Mouse (Mus musculus) brain, embryonic 14.5 days (tissue): Measurements from ENCODE around the gene Slitrk3.

ENCODE experiments used
- CTCF ChIP-seq: fragments of 200-500 bp; IDR thresholded peaks from 2 replicates; pipeline ENCODE4 v1.5.1; 2012; ENCODE audit warnings: inconsistent platforms, mild to moderate bottlenecking, moderate library complexity, borderline replicate concordance; ENCODE audit not compliant: insufficient read depth, insufficient read length; ENCODE audit errors: extremely low read depth
- POLR2A ChIP-seq: fragments of 200-500 bp; IDR thresholded peaks from 2 replicates; pipeline ENCODE4 v1.6.1; 2012; ENCODE audit warnings: mild to moderate bottlenecking, inconsistent platforms, borderline replicate concordance; ENCODE audit not compliant: poor library complexity, insufficient read depth, insufficient read length, severe bottlenecking; ENCODE audit errors: extremely low read depth

GRCm38 (mm10) chr3:73056044-73056438 is 1.6 kb downstream of the Slitrk3 start:
- TF ChIP-seq POLR2A (no peak), CTCF (no peak)
